Mouse (Mus musculus) C2C12 (cell line): ENCODE measurements around the gene Cbr4.

Experiments used
- CTCF ChIP-seq: IDR thresholded peaks from one replicate; pipeline ENCODE4 v1.5.1; 2011; ENCODE audit not compliant: control insufficient read depth, insufficient read depth, insufficient read length
- MAX ChIP-seq: IDR thresholded peaks from one replicate; pipeline ENCODE4 v1.6.1; 2011; ENCODE audit warnings: mild to moderate bottlenecking, control low read depth
- MYOG ChIP-seq: IDR thresholded peaks from one replicate; pipeline ENCODE4 v1.6.1; 2011; ENCODE audit not compliant: control insufficient read depth, insufficient read length; ENCODE audit errors: extremely low read depth

DNA sequence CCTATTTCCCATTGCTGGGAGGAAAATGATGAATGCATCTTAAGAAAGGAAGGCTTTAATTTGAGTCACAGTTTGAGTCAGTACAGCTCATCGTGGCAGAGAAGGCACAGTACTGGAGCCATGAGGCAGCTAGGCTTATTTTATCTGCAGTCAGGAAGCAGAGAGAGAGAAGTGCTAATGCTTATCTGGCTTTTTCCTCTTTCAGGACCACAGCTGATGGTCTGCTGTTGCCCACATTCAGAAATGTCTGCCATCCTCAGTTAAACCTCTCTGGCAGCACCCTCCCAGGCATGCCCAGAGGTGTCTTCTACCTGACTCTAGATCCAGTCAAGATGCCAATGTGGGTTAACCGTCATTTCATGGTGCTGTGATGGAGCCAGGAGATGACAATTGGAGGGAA lies 23.1 kb upstream of the Cbr4 start:
- TF ChIP-seq MYOG (no peak), CTCF (no peak), MAX (no peak)
